Mouse (Mus musculus): ENCODE measurements around the gene Otub1. TPM values are rescaled to one million over a fixed set of nuclear protein-coding genes. Genes with fewer than 3 reads are reported as not detected.

Gene Otub1
- polyA plus RNA-seq, 1 experiment from 2014 or later = 262 TPM

DNA sequence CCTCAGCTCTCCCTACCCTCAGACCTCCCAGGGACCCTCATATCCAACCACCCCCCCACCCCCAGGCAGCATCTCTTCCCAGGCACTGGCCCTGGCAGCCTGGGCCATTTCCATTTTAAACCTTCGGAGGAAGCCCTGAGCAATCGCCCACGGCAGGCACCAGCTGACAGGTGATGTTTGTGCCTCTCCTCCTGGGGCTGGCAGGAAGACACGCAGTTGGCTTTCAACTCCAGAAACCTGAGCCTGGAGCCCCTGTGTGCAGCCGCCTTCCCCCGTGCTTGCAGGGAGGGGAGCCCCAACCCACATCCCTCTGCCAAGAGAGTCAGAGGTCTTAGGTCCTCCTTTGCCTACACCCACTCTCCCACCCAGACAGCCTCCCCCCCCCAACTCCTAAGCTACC is 41.9 kb downstream of the Otub1 start:
- ATAC-seq = no peak
- Histone ChIP-seq H3K4me1 (ENCODE audit: control insufficient read depth, insufficient read depth, low read length) (peaks cover 20% of the 10 kb centered on the region), H3K4me3 (ENCODE audit: low read depth, low read length) (peak overlapping the region; percentile 77), H3K9ac (ENCODE audit: low read length) (peak overlapping the region; percentile 84), H3K27me3 (replicated peaks; ENCODE audit: control insufficient read depth, insufficient read depth, low read length) (0 out of 2 replicates have a peak, but pooled peaks cover 3% of the 10 kb centered on the region), H3K9me3 (replicated peaks; ENCODE audit: control insufficient read depth, low read length) (no peaks in the 10 kb centered on the region), H3K36me3 (ENCODE audit: control insufficient read depth, insufficient read depth, low read length) (no peaks in the 10 kb centered on the region), H3K27ac (ENCODE audit: low read depth, low read length) (peak overlapping the region; percentile 72; the same call in 1 of the 2 replicates), H3K4me2 (ENCODE audit: low read length) (peak overlapping the region; percentile 93)
- WGBS = 10% methylated on average over 6 of the region's 6 CpGs
- no peak for DNase-seq (ENCODE audit: low spot score)

DNA sequence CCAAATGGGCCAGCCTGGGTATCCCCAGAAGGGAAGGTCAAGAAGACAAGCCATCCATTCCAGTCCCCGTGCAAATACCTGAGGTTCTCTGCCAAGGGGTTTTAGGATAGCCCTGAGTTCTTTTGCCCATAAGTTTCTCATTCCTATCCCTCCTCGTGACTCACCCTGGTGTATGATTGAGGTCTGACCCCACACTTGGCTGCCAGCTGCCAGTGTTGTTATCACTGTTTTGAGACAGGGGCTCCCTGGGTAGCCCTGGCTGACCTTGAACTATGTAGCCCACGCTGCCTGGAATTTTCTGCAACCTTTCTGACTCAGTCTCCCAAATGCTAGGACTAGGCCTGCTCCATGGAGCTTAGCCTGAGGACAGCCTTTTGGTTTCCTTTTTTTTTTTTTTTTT is 45.1 kb downstream of the Otub1 start:
- Histone ChIP-seq H3K27ac (ENCODE audit: low read depth, low read length) (no peak overlapping the region), H3K9ac (ENCODE audit: low read length) (peak overlapping the region; percentile 59; the same call in 1 of the 2 replicates), H3K27me3 (replicated peaks; ENCODE audit: control insufficient read depth, insufficient read depth, low read length) (0 out of 2 replicates have a peak, but pooled peaks cover 3% of the 10 kb centered on the region), H3K4me2 (ENCODE audit: low read length) (no peak overlapping the region), H3K9me3 (replicated peaks; ENCODE audit: control insufficient read depth, low read length) (no peaks in the 10 kb centered on the region), H3K4me1 (ENCODE audit: control insufficient read depth, insufficient read depth, low read length) (peaks cover 33% of the 10 kb centered on the region), H3K36me3 (ENCODE audit: control insufficient read depth, insufficient read depth, low read length) (no peaks in the 10 kb centered on the region), H3K4me3 (ENCODE audit: low read depth, low read length) (no peak overlapping the region)
- no peak for ATAC-seq
- DNase-seq (ENCODE audit: low spot score) = no peak
- 84% methylated on average over 3 of the region's 3 CpGs for WGBS

DNA sequence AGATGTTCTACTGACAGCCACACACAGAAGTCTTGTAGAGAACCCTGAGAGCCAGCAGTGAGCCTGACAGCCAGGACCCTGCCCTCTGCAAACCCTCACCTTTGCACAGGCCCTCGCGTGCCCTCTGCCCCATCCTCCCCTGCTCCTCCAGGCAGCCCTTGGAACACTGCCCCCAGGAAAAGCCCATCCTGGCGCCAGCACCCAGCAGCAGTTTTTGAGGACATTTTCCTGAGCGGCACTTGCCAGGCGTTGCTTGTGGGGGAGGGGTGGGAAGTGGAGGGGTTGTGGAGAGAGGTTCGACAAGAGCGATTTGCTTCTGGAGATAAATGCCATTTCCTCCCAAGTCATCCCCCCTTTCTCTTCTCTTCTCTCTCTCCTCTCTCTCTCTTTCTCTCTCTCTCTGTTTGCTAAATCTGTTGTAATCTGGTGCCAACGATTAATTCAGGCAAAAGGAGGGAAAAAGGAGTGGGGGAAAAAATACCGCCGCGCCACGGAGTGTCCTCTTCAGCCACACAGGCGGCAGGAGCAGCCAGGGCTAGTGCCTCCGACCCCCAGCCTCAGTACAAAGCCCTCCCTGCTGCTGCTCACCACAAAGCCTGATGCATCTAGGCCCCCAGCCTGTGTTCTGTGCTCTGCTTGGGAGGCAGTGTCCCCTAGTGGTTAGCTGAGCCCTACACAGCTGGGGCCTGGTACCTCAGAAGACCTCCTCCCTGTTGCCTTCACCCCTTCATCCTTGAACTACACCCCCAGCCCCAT is 45.8 kb downstream of the Otub1 start:
- WGBS = 6% methylated on average over 14 of the region's 14 CpGs

DNA sequence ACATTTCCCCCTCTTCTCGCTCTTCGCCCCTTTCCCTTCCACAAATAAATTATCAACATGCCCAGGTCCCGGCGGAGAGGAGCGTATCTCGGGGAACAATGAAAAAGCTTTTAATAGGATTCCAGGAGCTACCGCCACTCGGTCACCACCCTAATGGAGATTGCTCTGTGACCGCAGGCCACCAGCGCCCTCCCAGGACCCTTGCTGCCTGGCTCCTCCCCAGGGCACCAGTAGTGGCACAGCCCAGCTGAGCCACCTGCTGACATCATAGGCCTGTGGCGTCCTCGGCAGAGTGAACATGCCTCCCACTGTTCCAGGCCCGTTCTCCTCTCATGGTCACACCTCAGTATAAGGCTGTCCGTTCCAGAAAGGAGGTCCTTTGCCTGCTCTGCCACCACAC is 48.4 kb downstream of the Otub1 start:
- Histone ChIP-seq H3K27me3 (replicated peaks; ENCODE audit: control insufficient read depth, insufficient read depth, low read length) (0 out of 2 replicates have a peak, but pooled peaks cover 3% of the 10 kb centered on the region), H3K9me3 (replicated peaks; ENCODE audit: control insufficient read depth, low read length) (no peaks in the 10 kb centered on the region), H3K4me3 (ENCODE audit: low read depth, low read length) (no peak overlapping the region), H3K9ac (ENCODE audit: low read length) (peak overlapping the region; percentile 49; the same call in 1 of the 2 replicates), H3K27ac (ENCODE audit: low read depth, low read length) (peak overlapping the region; percentile 22; the same call in 1 of the 2 replicates), H3K36me3 (ENCODE audit: control insufficient read depth, insufficient read depth, low read length) (no peaks in the 10 kb centered on the region), H3K4me1 (ENCODE audit: control insufficient read depth, insufficient read depth, low read length) (peaks cover 40% of the 10 kb centered on the region), H3K4me2 (ENCODE audit: low read length) (peak overlapping the region; percentile 8; the same call in 1 of the 2 replicates)
- WGBS = 22% methylated on average over 14 of the region's 14 CpGs
- ATAC-seq (no peak), DNase-seq (ENCODE audit: low spot score) (no peak)

More for the DNA sequence above, 45.8 kb downstream of the Otub1 start:
- H3K4me3 ChIP-seq (ENCODE audit: low read depth, low read length) = no peak overlapping the region
- ATAC-seq = peak; percentile 73
- H3K27ac ChIP-seq (ENCODE audit: low read depth, low read length) = peak overlapping the region; percentile 58
- no peaks in the 10 kb centered on the region for H3K9me3 ChIP-seq (replicated peaks; ENCODE audit: control insufficient read depth, low read length)
- H3K4me1 ChIP-seq (ENCODE audit: control insufficient read depth, insufficient read depth, low read length) = peaks cover 33% of the 10 kb centered on the region
- H3K4me2 ChIP-seq (ENCODE audit: low read length) = peak overlapping the region; percentile 40
- DNase-seq (ENCODE audit: low spot score) = peak; percentile 81
- H3K36me3 ChIP-seq (ENCODE audit: control insufficient read depth, insufficient read depth, low read length) = no peaks in the 10 kb centered on the region
- peak overlapping the region; percentile 59 for H3K9ac ChIP-seq (ENCODE audit: low read length)
- 0 out of 2 replicates have a peak, but pooled peaks cover 3% of the 10 kb centered on the region for H3K27me3 ChIP-seq (replicated peaks; ENCODE audit: control insufficient read depth, insufficient read depth, low read length)

DNA sequence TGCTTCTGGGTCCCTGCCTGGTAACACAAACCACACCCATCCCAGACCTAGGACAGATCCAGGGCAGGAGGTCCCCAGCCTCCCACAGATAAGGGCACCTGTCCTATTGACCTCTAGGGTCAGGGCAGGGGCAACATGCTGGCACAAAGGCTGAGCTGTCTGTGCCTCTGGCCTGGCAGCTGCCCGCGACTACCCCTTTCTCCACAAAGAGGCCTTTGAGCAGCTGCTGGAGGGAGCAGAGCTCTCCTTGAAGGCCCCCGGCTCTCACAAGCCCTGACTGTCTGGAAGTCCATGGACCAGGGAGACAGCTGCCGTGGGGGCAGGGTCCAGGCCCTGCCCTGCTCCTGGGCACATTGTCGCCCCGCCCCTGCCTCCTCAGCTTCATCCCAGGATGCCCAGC is 50.9 kb downstream of the Otub1 start:
- Histone ChIP-seq H3K4me3 (ENCODE audit: low read depth, low read length) (no peak overlapping the region), H3K9me3 (replicated peaks; ENCODE audit: control insufficient read depth, low read length) (no peaks in the 10 kb centered on the region), H3K4me1 (ENCODE audit: control insufficient read depth, insufficient read depth, low read length) (peaks cover 46% of the 10 kb centered on the region), H3K36me3 (ENCODE audit: control insufficient read depth, insufficient read depth, low read length) (no peaks in the 10 kb centered on the region), H3K27me3 (replicated peaks; ENCODE audit: control insufficient read depth, insufficient read depth, low read length) (no peaks in the 10 kb centered on the region), H3K4me2 (ENCODE audit: low read length) (no peak overlapping the region), H3K9ac (ENCODE audit: low read length) (no peak overlapping the region), H3K27ac (ENCODE audit: low read depth, low read length) (peak overlapping the region; percentile 44; the same call in 1 of the 2 replicates)
- ATAC-seq (no peak), DNase-seq (ENCODE audit: low spot score) (no peak)
- 45% methylated on average over 6 of the region's 6 CpGs for WGBS

DNA sequence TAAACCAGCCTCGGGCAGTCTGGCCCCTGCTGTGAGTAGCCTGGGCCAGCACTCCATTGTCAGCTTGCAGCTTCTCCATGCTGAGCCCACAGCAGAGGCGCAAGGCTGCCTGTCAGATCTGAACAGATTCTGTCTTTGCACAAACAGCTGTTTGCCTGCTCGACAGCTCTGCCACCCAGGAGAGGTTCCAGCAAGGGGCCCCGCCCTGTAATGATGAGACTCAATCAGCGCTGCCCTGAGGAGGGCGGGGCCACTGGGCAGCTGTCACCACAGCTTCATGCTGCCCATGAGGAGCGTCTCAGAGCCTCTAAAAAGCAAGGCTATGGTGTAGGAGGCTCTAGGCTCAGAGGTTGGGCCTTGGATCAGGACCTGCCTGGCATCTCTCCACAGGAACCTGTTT is 52.9 kb downstream of the Otub1 start:
- peaks cover 61% of the 10 kb centered on the region for H3K4me1 ChIP-seq (ENCODE audit: control insufficient read depth, insufficient read depth, low read length)
- H3K27me3 ChIP-seq (replicated peaks; ENCODE audit: control insufficient read depth, insufficient read depth, low read length) = no peaks in the 10 kb centered on the region
- H3K4me2 ChIP-seq (ENCODE audit: low read length) = no peak overlapping the region
- no peak overlapping the region for H3K9ac ChIP-seq (ENCODE audit: low read length)
- DNase-seq (ENCODE audit: low spot score) (peak; percentile 66), ATAC-seq (peak; percentile 25; the same call in 1 of the 2 replicates)
- H3K36me3 ChIP-seq (ENCODE audit: control insufficient read depth, insufficient read depth, low read length) = no peaks in the 10 kb centered on the region
- H3K9me3 ChIP-seq (replicated peaks; ENCODE audit: control insufficient read depth, low read length) = no peaks in the 10 kb centered on the region
- no peak overlapping the region for H3K4me3 ChIP-seq (ENCODE audit: low read depth, low read length)
- 41% methylated on average over 7 of the region's 7 CpGs for WGBS
- H3K27ac ChIP-seq (ENCODE audit: low read depth, low read length) = peak overlapping the region; percentile 83

DNA sequence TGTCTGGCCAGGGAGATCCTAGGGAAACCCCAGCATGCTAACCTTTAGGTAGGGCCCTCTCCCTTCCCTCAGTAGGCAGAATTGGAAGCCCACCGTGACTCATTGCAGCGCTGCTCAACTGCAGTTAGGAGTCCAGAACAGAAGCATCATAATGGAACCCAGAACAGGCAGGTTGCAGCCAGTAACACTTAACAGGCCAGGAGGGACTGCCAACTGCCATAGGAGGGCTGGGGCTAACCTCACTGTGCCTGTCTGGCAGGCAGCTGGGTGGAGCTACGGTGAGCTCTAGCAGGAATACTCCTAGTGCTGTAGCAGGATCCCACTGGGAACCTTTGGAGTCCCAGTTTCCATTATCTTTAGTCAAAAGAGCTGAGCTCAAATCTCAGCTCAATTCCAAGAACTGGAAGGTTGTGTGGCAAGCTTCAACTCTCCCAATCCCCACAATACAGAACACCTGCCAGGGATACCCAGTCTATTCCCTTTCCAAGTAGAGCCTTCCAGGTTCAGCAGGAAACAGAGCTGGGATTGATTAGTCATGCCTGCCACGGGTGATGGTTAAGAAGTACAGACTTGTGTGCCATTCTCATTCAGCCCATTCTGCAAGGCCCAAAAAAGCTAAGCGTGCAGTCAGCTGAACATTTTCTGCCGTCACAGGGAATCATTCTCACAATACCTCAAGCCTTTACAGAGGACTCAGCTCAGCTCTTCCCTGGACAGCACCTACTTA is 54.0 kb downstream of the Otub1 start:
- Histone ChIP-seq H3K27ac (ENCODE audit: low read depth, low read length) (peak overlapping the region; percentile 83), H3K4me2 (ENCODE audit: low read length) (no peak overlapping the region), H3K4me1 (ENCODE audit: control insufficient read depth, insufficient read depth, low read length) (peaks cover 56% of the 10 kb centered on the region), H3K4me3 (ENCODE audit: low read depth, low read length) (no peak overlapping the region), H3K9me3 (replicated peaks; ENCODE audit: control insufficient read depth, low read length) (no peaks in the 10 kb centered on the region), H3K36me3 (ENCODE audit: control insufficient read depth, insufficient read depth, low read length) (no peaks in the 10 kb centered on the region), H3K27me3 (replicated peaks; ENCODE audit: control insufficient read depth, insufficient read depth, low read length) (no peaks in the 10 kb centered on the region), H3K9ac (ENCODE audit: low read length) (peak overlapping the region; percentile 25; the same call in 1 of the 2 replicates)
- ATAC-seq (no peak), DNase-seq (ENCODE audit: low spot score) (no peak)
- WGBS = 76% methylated on average over 6 of the region's 6 CpGs

DNA sequence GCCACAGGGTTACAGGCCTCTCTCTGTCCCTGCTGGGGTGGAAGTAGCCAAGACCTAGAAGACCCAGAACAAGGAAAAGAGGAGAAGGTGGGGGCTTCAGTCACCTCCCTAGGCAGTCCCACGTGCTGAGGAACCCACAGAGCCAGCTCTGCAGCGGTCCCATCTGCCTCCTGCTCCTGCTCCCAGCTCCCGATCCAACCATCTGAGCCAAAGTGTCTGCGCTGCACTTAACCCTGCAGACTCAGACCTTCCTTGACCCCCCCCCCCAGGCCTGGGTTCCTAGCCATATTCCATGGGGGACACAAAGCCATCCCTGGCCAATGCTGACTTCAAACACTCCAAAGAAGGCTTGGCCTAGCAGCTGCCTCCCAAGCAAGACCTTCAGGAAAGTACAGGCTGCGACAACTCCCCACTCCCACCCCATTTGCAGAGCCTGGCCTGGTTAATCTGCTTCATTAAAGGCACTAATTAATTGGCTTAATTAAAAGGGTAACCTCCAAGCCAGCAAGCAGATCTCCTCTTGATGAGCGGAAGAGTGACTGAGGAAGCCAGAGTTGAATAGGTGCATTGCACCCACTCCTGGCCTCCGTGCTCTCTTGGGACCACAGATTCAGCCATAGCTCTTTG is 54.7 kb downstream of the Otub1 start:
- no peak overlapping the region for H3K4me2 ChIP-seq (ENCODE audit: low read length)
- no peak overlapping the region for H3K4me3 ChIP-seq (ENCODE audit: low read depth, low read length)
- H3K9me3 ChIP-seq (replicated peaks; ENCODE audit: control insufficient read depth, low read length) = no peaks in the 10 kb centered on the region
- 36% methylated on average over 7 of the region's 7 CpGs for WGBS
- peaks cover 54% of the 10 kb centered on the region for H3K4me1 ChIP-seq (ENCODE audit: control insufficient read depth, insufficient read depth, low read length)
- H3K36me3 ChIP-seq (ENCODE audit: control insufficient read depth, insufficient read depth, low read length) = no peaks in the 10 kb centered on the region
- DNase-seq (ENCODE audit: low spot score) (no peak), ATAC-seq (no peak)
- H3K9ac ChIP-seq (ENCODE audit: low read length) = peak overlapping the region; percentile 25
- H3K27ac ChIP-seq (ENCODE audit: low read depth, low read length) = peak overlapping the region; percentile 74
- H3K27me3 ChIP-seq (replicated peaks; ENCODE audit: control insufficient read depth, insufficient read depth, low read length) = no peaks in the 10 kb centered on the region

All from forebrain, embryonic 14.5 days (tissue).